8 mouse cellular contexts compared by ENCODE assay signal in the genomic region with DNA sequence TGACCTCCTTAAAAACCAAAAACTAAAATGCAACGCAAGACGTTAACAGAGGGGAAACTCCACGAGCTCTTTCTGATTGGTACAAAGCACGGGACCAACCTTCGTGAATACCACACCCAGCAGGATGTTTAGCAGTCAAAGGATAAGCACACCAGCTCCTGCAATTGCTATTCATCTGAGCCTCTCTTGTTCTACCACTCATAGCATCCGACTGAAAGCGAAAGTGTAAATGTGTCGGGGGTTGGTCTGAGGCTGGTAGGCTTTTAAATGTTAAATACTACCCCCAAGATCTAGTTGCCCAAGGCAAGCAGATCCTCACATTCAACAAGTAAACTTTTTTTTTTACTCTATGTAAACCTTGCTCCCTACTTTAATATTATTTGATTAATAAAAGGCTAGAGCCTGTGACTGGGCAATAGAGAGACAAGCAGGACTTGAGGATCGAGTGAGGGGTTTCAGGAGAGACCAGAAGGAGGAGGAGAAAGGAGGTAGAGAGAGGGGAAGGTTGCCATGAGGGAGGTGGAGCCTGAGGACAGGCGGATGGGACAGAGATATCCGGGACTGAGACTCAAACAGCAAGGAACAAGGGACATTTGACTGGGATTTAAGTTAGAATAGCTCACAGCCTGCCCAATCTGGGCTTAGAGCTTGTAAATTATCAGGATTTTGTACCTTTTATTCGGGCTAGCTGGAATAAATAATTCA. TPM values are rescaled to one million over a fixed set of nuclear protein-coding genes. Genes with fewer than 3 reads are reported as not detected.
DNase-seq lines count a peak whose midpoint lies in the region; ATAC-seq lines count a peak whose summit lies in the region.

No protein-coding gene starts in this region.

- no peak overlapping the region for H3K27ac ChIP-seq in brown adipose tissue, adult 24 weeks (replicated peaks; ENCODE audit: low read depth, low read length)
- no peak overlapping the region for H3K27ac ChIP-seq in intestine, embryonic 15.5 days
- no peak overlapping the region for H3K27ac ChIP-seq in midbrain, embryonic 15.5 days

- no peaks in the 10 kb centered on the region for H3K9me3 ChIP-seq in intestine, embryonic 15.5 days
- no peaks in the 10 kb centered on the region for H3K9me3 ChIP-seq in midbrain, embryonic 15.5 days

- no peak overlapping the region; the same call in 1 of the 2 replicates for H3K9ac ChIP-seq in intestine, embryonic 15.5 days
- no peak overlapping the region for H3K9ac ChIP-seq in midbrain, embryonic 15.5 days

- no peak for ATAC-seq in intestine, embryonic 15.5 days
- no peak for ATAC-seq in midbrain, embryonic 15.5 days (replicated peaks)

- H3K4me1 ChIP-seq in brown adipose tissue, adult 24 weeks (ENCODE audit: control insufficient read depth, insufficient read depth, insufficient read length, low read length) = no peaks in the 10 kb centered on the region
- H3K4me1 ChIP-seq in intestine, embryonic 15.5 days (replicated peaks) = no peaks in the 10 kb centered on the region
- H3K4me1 ChIP-seq in midbrain, embryonic 15.5 days = 0 out of 2 replicates have a peak, but pooled peaks cover 7% of the 10 kb centered on the region

- peak overlapping the region; percentile 37 for H3K4me2 ChIP-seq in intestine, embryonic 15.5 days (replicated peaks)
- peak overlapping the region; percentile 12; the same call in 1 of the 2 replicates for H3K4me2 ChIP-seq in midbrain, embryonic 15.5 days

- H3K4me3 ChIP-seq in brown adipose tissue, adult 24 weeks (ENCODE audit: insufficient read depth, low read depth, low read length) = peak overlapping the region; percentile 5; the same call in 1 of the 2 replicates
- H3K4me3 ChIP-seq in intestine, embryonic 15.5 days (replicated peaks) = peak overlapping the region; percentile 4; the same call in 1 of the 2 replicates
- no peak overlapping the region for H3K4me3 ChIP-seq in midbrain, embryonic 15.5 days

- 12% methylated on average over 12 of the region's 12 CpGs for WGBS in intestine, embryonic 15.5 days
- WGBS in midbrain, embryonic 15.5 days = 12% methylated on average over 12 of the region's 12 CpGs

- intact Hi-C loops in left cerebral cortex, postnatal 10 days (cut with DNase I) = no loop called here

- no peaks in the 10 kb centered on the region for H3K36me3 ChIP-seq in intestine, embryonic 15.5 days
- H3K36me3 ChIP-seq in midbrain, embryonic 15.5 days (replicated peaks) = no peaks in the 10 kb centered on the region

- H3K27me3 ChIP-seq in intestine, embryonic 15.5 days (replicated peaks) = no peaks in the 10 kb centered on the region
- H3K27me3 ChIP-seq in midbrain, embryonic 15.5 days (replicated peaks) = no peaks in the 10 kb centered on the region

- DNase-seq in embryo, embryonic 11 days = peak; percentile 18
- no peak for DNase-seq in embryo, embryonic 10 days (ENCODE audit: low spot score)
- DNase-seq in left cerebral cortex, postnatal 10 days (ENCODE audit: extremely low spot score in 1 of 2, low spot score in 2 of 2) = no peak
- no peak for DNase-seq in ovary, postnatal 10 days (ENCODE audit: low spot score)
- DNase-seq in gastrocnemius, adult 8-10 months (ENCODE audit: low spot score in 2 of 2) = no peak

RNA-seq across cellular contexts. Expression of a gene that starts 25.0 kb away (rescaled TPM):
- polyA plus RNA-seq in brown adipose tissue, adult 24 weeks (2012; ENCODE audit: insufficient read depth, insufficient read length, missing spikeins) = 18.3 and 30.6 TPM in 2 replicates
- 23.6 and 26.9 TPM in 2 replicates for polyA plus RNA-seq in intestine, embryonic 15.5 days (2015; fragmentation: Nextera tagmentation; extraction: Ambion mirVana)
- 28.1 and 28.2 TPM in 2 replicates for polyA plus RNA-seq in midbrain, embryonic 15.5 days (2015; fragmentation: Nextera tagmentation; extraction: Ambion mirVana)
- 10 to 100 TPM; 62.5 to 68.6 TPM for total RNA-seq in left cerebral cortex, postnatal 10 days (2021)
- 10 to 100 TPM; 19.9 to 30.5 (median 22.2) TPM for total RNA-seq in gastrocnemius, adult 8-10 months (2022)
